Mouse (Mus musculus): Measurements from ENCODE around the gene Egfl6. TPM values are rescaled to one million over a fixed set of nuclear protein-coding genes. Genes with fewer than 3 reads are reported as not detected.
"Not testable (repeated sequence)": the region's sequence is repeated elsewhere in the genome, so short reads cannot be mapped to it uniquely, and the experiment has no call there.

Egfl6 gene
- polyA plus RNA-seq, 1 experiment = 2.8 TPM

DNA sequence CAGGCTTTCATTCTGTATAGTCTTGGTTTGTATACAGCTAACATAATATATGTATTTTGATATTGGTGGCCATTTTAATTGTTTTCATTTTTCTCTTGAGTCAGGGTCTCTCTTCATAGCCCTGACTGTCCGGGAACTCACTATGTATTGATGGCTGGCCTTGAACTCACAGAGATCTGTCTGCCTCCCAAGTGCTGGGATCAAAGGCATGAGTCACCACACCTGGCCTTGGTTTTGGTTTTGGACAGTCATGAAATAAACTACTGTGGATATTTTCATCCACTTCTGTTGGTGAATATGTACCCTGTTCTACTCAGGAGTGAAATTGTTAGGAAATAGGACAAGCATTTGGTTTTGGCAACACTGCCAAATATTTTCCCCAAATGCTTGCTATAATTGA lies 68.9 kb downstream of the Egfl6 start:
- no peak for DNase-seq (ENCODE audit: low spot score)

DNA sequence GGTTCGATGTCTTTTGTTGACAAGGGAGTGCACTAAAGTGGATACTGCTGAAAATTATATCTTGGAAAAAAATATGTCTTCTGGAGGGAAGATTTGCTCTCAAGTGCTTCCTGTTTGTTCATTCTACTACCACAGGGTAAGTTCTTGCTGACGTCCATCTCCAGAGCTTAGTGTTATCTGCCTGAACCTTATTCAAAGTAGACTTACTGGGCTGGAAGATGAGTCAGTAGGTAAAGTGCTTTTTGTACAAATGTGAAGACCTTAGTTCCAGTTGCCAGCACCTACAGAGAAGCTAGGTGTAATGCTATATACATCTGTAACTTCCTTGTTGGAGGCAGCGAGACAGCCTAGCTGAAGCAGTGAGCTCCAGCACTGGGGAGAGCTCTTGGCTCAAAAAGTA lies 69.6 kb downstream of the Egfl6 start:
- DNase-seq (ENCODE audit: low spot score) = no peak

DNA sequence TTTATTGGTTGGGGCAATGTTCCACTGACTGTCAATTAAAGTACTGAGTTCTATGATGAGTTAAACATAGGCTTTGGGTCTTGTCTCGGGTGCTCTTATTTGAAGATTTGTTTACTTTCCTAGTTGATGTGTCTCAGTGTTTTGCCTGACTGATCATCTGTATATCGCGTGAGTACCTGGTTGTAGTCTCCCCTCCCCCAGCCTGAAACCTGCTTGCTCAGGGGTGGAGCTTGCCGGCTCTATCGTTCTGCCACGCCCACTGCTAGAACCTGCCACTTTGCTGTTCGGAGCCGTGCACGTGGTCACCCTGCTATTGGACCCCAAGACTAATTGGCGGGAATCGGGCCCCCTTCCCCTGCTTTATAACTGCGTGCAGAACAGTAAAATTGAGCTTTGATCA lies 71.5 kb downstream of the Egfl6 start:
- DNase-seq (ENCODE audit: low spot score) = not testable (repeated sequence)

DNA sequence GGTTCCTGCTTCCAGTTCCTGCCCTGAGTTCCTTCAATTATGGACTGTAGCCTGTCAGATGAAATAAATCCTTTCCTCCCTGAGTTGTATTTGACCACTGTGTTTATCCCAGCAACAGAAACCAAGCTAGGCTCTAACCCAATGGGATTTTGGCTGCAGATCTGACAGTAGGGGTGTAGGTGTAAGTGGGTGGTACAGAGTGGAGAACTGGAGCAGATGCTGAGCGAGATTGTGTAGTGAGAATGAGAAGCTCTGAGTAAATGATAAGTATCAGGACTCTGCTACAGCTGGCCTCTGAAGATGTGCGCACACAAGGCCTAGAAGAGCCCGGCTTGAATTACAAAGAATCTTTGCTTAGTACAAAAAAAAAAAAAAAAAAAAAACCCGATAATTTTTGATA lies 73.4 kb downstream of the Egfl6 start:
- DNase-seq (ENCODE audit: low spot score) = no peak

DNA sequence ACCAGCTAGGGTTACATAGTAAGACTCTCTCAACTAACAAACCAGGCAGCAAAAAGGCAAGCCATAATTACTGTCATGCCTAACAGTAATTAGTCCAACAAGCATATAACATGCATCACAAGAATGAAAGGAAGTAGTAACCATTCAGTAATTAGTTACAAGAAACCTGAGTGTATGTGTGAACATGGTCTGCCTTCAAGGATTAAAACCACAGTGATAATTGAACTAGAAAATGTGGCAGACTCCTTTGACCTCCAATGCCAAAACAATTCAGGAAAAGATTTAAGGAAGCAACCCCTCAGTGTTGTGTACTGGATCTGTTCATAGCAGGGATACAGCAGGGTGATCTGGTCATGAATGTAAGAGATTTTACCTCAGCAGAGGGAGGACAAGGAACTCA lies 74.4 kb downstream of the Egfl6 start:
- no peak for DNase-seq (ENCODE audit: low spot score)

DNA sequence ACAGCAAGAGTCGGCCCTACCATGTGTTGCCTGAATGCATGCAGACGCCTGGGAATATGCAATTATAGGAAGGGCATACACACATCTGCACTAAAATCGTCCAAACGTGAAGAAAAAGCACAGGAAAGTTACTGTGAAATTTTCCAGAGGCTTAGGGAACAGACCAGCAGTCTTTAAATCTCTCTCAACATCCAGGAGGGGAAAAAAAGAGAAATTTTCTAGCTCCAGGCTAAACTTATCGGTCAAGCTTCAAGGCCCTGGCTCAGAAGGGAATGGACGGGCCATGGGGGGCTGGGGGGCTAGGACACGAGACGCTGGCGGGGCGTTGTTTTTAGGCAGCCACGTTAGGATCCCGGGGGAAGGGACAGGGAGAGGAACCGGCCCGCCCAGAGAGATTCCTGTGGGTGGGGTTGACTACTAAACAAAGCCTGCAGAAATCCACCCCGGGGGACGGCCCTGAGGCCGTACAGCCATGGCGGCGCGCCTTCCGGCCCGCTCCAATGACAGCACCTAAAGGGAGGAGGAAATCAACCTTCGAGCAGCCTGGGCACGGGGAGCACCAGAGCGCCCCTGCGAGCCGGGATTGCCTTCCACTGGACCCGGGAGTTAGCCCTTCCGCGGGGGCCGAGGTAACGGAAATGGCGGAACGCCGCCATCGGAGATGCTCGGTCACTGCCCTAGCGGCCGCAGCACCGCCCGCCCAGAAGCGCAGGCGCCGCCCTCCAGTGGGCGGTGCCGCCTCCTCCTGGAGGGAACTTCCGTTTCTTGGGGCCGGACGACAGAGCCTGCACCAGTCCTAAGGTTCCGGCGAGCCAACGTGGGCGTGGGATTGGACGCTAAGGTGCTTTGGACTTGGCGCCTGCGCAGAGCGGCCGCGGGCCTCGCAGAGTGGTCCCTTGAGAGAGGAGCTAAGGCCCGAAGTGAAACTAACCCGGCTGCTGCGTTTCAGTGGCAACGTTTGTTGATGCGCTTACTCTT lies 75.5 kb downstream of the Egfl6 start:
- peak; percentile 79 for DNase-seq (ENCODE audit: low spot score)

DNA sequence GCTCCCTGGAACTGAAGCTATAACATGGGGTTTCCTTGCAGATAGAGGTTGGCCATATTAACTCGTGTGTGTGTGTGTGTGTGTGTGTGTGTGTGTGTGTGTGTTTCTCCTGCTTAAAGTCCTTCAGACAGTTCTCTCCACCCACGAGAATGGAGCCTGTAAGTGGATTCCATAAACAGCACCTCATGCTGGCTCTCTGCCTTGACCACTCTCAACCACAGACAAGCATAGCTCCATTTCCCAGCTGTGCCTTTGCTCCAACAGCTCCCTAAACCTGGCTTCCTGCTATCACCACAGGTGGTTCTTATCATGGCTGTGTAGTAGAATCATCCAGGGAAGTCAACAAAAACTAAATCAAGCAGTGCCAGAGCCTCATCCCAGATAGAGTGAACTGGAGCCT lies 81.1 kb downstream of the Egfl6 start:
- DNase-seq (ENCODE audit: low spot score) = no peak

DNA sequence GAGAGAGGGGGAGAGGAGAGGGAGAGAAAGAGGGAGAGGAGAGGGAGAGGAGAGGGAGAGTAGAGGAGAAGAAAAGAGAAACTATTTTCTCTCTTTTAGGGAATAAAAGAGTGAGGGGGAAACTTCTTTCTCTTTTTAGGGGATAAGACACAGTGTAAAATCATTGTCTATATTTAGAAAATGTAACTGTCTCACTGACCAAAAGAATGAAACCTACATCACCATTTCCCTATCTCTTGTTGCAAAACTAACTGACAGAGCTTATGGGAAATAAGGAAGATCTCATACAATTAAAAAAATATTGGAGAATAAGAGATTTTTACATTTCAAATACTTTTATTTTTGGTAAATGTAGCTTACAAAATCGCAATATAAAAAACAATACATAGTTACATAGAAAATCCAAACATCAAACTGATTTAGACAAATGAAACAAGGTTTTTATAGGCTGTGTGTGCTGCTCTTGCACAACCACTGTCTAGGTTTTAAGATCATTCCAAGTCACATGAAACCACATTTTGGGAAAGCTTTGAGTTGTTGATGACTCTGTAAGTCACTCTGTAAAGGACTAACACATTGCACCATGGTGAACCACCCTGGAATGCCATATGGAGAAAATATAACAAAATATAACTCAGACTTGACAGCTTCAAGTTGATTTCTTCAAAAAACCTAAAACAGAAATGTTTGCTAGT lies 85.9 kb downstream of the Egfl6 start:
- DNase-seq (ENCODE audit: low spot score) = no peak

DNA sequence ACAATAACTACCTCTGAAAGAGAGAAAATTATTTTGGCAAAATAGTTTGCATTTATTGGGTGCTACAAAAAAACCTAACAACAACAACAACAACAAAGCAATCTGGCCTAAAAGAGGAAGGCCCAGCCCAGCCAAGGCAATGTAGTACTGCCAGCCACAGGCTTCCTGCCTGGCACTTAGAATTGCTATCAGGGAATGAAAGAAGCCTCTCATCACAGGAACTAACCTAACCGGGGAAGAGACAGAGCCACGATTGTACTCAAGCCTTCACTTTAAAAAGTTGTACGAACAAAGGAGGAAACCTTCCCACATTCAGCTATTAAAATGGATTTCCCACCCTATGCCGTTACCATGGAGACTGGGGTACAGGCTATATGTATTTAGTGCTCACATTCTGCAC lies 87.7 kb downstream of the Egfl6 start:
- DNase-seq (ENCODE audit: low spot score) = no peak

DNA sequence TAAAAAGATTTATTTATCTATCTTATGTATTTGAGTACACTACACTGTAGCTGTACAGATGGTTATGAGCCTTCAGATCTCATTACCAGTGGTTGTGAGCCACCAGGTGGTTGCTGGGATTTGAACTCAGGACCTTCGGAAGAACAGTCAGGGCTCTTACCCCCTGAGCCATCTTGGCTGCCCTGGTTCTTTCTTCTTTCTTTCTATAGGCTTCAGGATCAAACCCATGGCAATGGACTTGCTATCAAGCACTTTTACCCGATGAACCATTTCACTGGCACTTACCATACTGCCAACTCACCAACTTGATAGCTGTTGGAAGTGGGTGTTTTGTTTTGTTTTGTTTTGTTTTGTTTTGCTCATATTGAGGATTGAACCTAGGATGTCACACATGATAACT lies 90.5 kb downstream of the Egfl6 start:
- DNase-seq (ENCODE audit: low spot score) = no peak

DNA sequence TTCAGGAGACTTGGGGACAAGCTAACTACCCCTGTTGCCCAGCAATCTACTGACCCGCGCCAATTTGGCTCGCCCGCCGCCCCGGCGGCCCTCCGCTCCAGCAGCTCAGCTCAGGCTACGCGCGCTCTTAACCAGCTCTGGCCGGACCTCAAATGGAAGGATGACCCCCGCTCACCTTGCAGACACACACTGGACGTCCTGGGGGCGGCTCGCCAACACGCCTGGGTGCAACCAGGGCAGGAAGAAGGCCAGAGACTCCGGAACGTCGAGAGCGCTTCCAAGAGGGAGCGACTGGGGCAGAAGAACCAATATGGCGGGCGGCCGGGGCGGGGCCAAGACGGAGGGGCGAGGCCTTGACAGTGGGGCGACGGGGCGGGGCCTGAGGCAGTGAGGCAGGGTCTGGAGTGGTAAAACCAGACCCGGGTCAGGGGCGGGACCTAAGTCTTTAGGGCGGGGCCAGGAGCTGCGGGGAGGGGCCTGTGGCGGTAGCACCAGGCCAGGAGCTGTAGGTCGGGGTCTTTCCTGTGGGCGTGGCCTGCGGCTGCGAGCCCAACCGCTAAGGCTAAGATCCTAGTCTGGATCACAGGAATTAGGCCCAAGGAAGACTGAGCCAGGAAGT lies 106.0 kb downstream of the Egfl6 start, which contains the start of gene Rab9:
Gene Rab9, minus strand, starts transcription at position 503 of the 619 bp plus-strand sequence.
- DNase-seq (ENCODE audit: low spot score) = peak; percentile 71

DNA sequence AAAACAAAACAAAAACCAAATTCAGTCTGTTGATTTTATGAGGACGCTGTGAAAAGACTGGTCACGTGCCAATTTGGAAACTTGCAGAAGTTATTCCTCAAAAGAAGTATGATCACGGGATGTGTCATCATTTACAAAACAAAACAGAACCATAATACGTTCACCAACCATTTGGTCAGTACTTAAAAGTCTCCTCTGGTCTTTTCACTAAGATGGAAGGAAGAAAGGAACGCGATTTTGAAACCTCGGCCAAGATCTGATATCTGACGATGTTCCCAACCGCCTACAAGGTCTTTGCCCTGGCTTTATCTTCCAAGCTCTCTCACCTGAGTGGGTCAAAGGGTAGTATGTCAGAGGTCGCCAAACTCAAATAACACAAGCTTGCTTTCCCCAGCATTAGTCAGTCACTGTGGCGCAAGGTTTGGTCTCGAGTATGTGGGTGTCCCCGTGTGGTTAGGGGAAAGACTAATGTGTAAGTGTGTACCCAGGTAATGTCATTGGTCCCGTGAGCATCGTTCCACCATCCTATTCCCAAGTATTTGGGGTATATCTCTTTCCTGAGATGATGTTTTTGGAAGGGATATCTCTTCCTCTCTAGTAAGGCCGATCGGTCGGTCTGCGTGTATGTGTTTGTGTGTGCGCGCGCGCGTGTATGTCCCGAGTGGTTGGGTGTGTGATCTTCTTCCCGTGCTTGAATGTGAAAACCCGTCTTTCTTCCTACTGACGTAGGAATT lies 106.7 kb downstream of the Egfl6 start:
- DNase-seq (ENCODE audit: low spot score) = no peak

DNA sequence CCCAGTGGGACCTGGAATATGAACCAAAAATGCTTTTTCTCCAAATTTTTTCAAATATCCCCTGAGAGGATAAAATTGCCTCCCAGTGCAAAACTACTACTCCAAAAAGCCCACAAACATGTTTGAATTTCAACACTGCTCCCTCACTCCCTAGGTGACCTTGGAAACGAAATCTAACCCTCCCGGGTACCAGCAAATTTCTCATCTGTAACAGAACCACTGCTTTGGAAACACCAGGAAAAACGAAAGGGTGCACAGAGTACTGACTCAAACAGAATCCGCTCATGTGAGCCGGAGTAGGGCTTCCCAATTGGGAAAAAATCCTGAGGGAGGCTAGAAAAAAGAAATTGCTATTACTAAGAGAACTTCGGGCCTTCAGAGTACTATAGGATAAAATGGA lies 108.1 kb downstream of the Egfl6 start:
- no peak for DNase-seq (ENCODE audit: low spot score)

Other genes with a start within 250 kb of the Egfl6 start
- 16.4 and 18.1 TPM in 2 replicates for gene Trappc2, start 145.1 kb downstream of the Egfl6 start, polyA plus RNA-seq (2012; rRNA removed)
- 5.0 and 5.1 TPM in 2 replicates for gene Ofd1, start 145.0 kb downstream of the Egfl6 start, polyA plus RNA-seq (2012; rRNA removed)
- gene Rab9, start 105.9 kb downstream of the Egfl6 start, polyA plus RNA-seq (2012; rRNA removed) = 38.6 and 41.5 TPM in 2 replicates
- 2.5 and 2.6 TPM in 2 replicates for gene Tceanc, start 67.2 kb downstream of the Egfl6 start, polyA plus RNA-seq (2012; rRNA removed)

Data from urinary bladder, adult 2 months (tissue).